Mouse (Mus musculus): ENCODE measurements around the gene Wfdc5.
A peak's percentile ranks its signal among the peaks of the same experiment; 100 is the strongest.
"Not testable (repeated sequence)": the region's sequence is repeated elsewhere in the genome, so short reads cannot be mapped to it uniquely, and the experiment has no call there.

Gene Wfdc5

GRCm38 (mm10) chr2:164182692-164183255, at the start of gene Wfdc5:
Gene Wfdc5 (minus strand): TSS chr2:164182742.
- no peak for DNase-seq

- DNase-seq, result no peak
Measured at GRCm38 (mm10) chr2:164228361-164229070, 46.0 kb upstream of the Wfdc5 start.

- no peak for DNase-seq
Measured at GRCm38 (mm10) chr2:164221522-164221921, 39.0 kb upstream of the Wfdc5 start, which contains the start of gene Wfdc15b. Gene Wfdc15b (minus strand): TSS chr2:164221660.

- no peak for DNase-seq
Measured at GRCm38 (mm10) chr2:164219295-164219694, 36.8 kb upstream of the Wfdc5 start.

- no peak for DNase-seq
Measured at GRCm38 (mm10) chr2:164212711-164213110, 30.2 kb upstream of the Wfdc5 start.

GRCm38 (mm10) chr2:164210892-164211291, 28.4 kb upstream of the Wfdc5 start:
- no peak for DNase-seq

- no peak for DNase-seq
Measured at GRCm38 (mm10) chr2:164206676-164207075, 24.1 kb upstream of the Wfdc5 start.

GRCm38 (mm10) chr2:164206011-164206410, 23.5 kb upstream of the Wfdc5 start:
- not testable (repeated sequence) for DNase-seq

GRCm38 (mm10) chr2:164199626-164200327, 17.2 kb upstream of the Wfdc5 start, which contains the start of gene Wfdc15a:
Gene Wfdc15a (minus strand): TSS chr2:164200130.
- no peak for DNase-seq

- no peak for DNase-seq
Measured at GRCm38 (mm10) chr2:164196700-164196990, 14.1 kb upstream of the Wfdc5 start.

GRCm38 (mm10) chr2:164195971-164196699, 13.6 kb upstream of the Wfdc5 start:
- no peak for DNase-seq

- no peak for DNase-seq
Measured at GRCm38 (mm10) chr2:164194959-164195630, 12.6 kb upstream of the Wfdc5 start.

GRCm38 (mm10) chr2:164192279-164192678, 9.7 kb upstream of the Wfdc5 start:
- no peak for DNase-seq

GRCm38 (mm10) chr2:164190576-164190975, 8.0 kb upstream of the Wfdc5 start, which contains the start of gene Wfdc12:
Gene Wfdc12 (minus strand): TSS chr2:164190608.
- DNase-seq, result no peak

GRCm38 (mm10) chr2:164188722-164189121, 6.2 kb upstream of the Wfdc5 start:
- DNase-seq, result peak in 1 of 2 experiments; percentile 22

- DNase-seq, result no peak
Measured at GRCm38 (mm10) chr2:164184145-164184719, 1.7 kb upstream of the Wfdc5 start.

- no peak for DNase-seq
Measured at GRCm38 (mm10) chr2:164183340-164183739, 798 bp upstream of the Wfdc5 start.

GRCm38 (mm10) chr2:164180770-164181169, 1.8 kb downstream of the Wfdc5 start:
- DNase-seq, result no peak

GRCm38 (mm10) chr2:164180124-164180523, 2.4 kb downstream of the Wfdc5 start:
- DNase-seq, result peak in 1 of 2 experiments; percentile 37

GRCm38 (mm10) chr2:164177831-164178230, 4.7 kb downstream of the Wfdc5 start:
- no peak for DNase-seq

- no peak for DNase-seq
Measured at GRCm38 (mm10) chr2:164175850-164176249, 6.7 kb downstream of the Wfdc5 start.
